Mouse (Mus musculus): ENCODE results near the gene Tceanc. TPM values are rescaled to one million over a fixed set of nuclear protein-coding genes. Genes with fewer than 3 reads are reported as not detected.

The Tceanc gene
- total RNA-seq, 1 experiment, result 4.0 TPM

DNA sequence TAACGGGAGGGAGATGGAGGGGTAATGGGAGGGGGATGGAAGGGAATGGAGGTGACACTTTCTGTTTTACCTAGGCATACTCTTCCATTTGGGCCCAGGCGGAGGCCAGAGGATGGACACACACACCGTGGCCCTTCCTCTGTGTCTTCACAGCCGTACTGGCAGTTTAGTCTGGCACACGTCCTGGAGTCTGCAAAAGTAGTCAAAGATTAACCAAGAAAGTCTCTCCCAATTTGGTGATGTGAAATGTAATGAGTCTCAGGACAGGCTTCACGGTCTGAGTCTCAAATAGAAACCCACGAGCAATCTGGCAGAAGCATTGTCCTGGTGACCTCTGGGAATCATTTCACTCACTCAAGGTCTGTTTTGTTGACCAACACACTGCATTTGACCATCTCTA, 34.0 kb upstream of the Tceanc start:
- in situ Hi-C loops (cut with MboI; ENCODE audit: low sequenced_read_pairs in 2 of 2, unreplicated experiment in 2 of 2), result no loop called here
- no peaks in the 10 kb centered on the region for H3K36me3 ChIP-seq (ENCODE audit: control insufficient read depth, insufficient read depth, low read length, poor library complexity, severe bottlenecking)
- no peaks in the 10 kb centered on the region for H3K4me1 ChIP-seq (ENCODE audit: control insufficient read depth in 2 of 2, insufficient read depth in 2 of 2, low read length in 2 of 2, poor library complexity in 1 of 2)
- DNase-seq (ENCODE audit: low read depth, low spot score), result no peak
- TF ChIP-seq ZC3H11A (IDR thresholded peaks at IDR 0.05; ENCODE audit: borderline replicate concordance, low read depth, low read length) (no peak), HCFC1 (IDR thresholded peaks at IDR 0.05; ENCODE audit: borderline replicate concordance, insufficient read depth, low read length) (no peak), CHD2 (IDR thresholded peaks at IDR 0.05; ENCODE audit: low read depth, low read length) (no peak), ZNF384 (IDR thresholded peaks at IDR 0.05; ENCODE audit: low read depth, low read length) (no peak), MAFK (IDR thresholded peaks at IDR 0.05; ENCODE audit: insufficient read depth, low read depth, low read length) (no peak)
- H3K9me3 ChIP-seq (ENCODE audit: control insufficient read depth, insufficient read depth, low read depth, low read length), result no peaks in the 10 kb centered on the region
- H3K27ac ChIP-seq (ENCODE audit: insufficient read depth, low read depth, low read length, poor library complexity, severe bottlenecking), result no peak overlapping the region
- H3K4me3 ChIP-seq (ENCODE audit: insufficient read depth in 1 of 2, low read depth in 1 of 2, low read length in 2 of 2, poor library complexity in 1 of 2, severe bottlenecking in 1 of 2), result no peak overlapping the region
- no peak overlapping the region for H3K9ac ChIP-seq (ENCODE audit: insufficient read depth, low read depth, low read length, poor library complexity, severe bottlenecking)

DNA sequence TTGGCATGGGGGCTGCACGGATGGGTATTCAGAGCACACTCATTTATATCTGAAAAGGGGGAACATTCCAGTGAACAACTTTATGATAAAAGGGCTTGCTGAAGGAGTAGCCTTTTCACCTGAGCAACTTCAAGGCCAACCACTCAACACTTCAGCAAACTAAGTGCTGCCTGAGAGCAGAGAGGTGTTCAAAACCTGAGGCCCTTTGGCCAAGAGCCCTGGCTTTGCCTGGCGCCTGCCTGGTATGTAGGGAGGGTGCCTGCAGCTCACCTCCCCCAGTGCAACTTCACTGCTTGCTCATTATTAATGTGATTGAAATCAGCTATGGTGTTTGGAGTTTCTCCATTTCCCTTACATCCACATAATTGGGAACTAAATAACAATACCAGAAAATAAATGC, 28.1 kb upstream of the Tceanc start:
- Histone ChIP-seq H3K9ac (ENCODE audit: insufficient read depth, low read depth, low read length, poor library complexity, severe bottlenecking) (no peak overlapping the region), H3K27ac (ENCODE audit: insufficient read depth, low read depth, low read length, poor library complexity, severe bottlenecking) (no peak overlapping the region), H3K4me3 (ENCODE audit: insufficient read depth in 1 of 2, low read depth in 1 of 2, low read length in 2 of 2, poor library complexity in 1 of 2, severe bottlenecking in 1 of 2) (no peak overlapping the region), H3K36me3 (ENCODE audit: control insufficient read depth, insufficient read depth, low read length, poor library complexity, severe bottlenecking) (no peaks in the 10 kb centered on the region), H3K4me1 (ENCODE audit: control insufficient read depth in 2 of 2, insufficient read depth in 2 of 2, low read length in 2 of 2, poor library complexity in 1 of 2) (no peaks in the 10 kb centered on the region), H3K9me3 (ENCODE audit: control insufficient read depth, insufficient read depth, low read depth, low read length) (no peaks in the 10 kb centered on the region)
- TF ChIP-seq ZNF384 (IDR thresholded peaks at IDR 0.05; ENCODE audit: low read depth, low read length), result no peak
- TF ChIP-seq MAFK (IDR thresholded peaks at IDR 0.05; ENCODE audit: insufficient read depth, low read depth, low read length), result no peak
- TF ChIP-seq ZC3H11A (IDR thresholded peaks at IDR 0.05; ENCODE audit: borderline replicate concordance, low read depth, low read length), result no peak
- TF ChIP-seq CHD2 (IDR thresholded peaks at IDR 0.05; ENCODE audit: low read depth, low read length), result no peak
- no peak for TF ChIP-seq HCFC1 (IDR thresholded peaks at IDR 0.05; ENCODE audit: borderline replicate concordance, insufficient read depth, low read length)
- in situ Hi-C loops (cut with MboI; ENCODE audit: low sequenced_read_pairs in 2 of 2, unreplicated experiment in 2 of 2), result no loop called here
- DNase-seq (ENCODE audit: low read depth, low spot score), result no peak

GRCm38 (mm10) chrX:166535138-166535537, 16.8 kb upstream of the Tceanc start:
- Histone ChIP-seq H3K9me3 (ENCODE audit: control insufficient read depth, insufficient read depth, low read depth, low read length) (no peaks in the 10 kb centered on the region), H3K4me1 (ENCODE audit: control insufficient read depth in 2 of 2, insufficient read depth in 2 of 2, low read length in 2 of 2, poor library complexity in 1 of 2) (peaks cover 4 to 7% of the 10 kb centered on the region in 2 experiments; a peak in 2 of 4 replicates), H3K9ac (ENCODE audit: insufficient read depth, low read depth, low read length, poor library complexity, severe bottlenecking) (no peak overlapping the region; the same call in 1 of the 2 replicates), H3K36me3 (ENCODE audit: control insufficient read depth, insufficient read depth, low read length, poor library complexity, severe bottlenecking) (no peaks in the 10 kb centered on the region), H3K27ac (ENCODE audit: insufficient read depth, low read depth, low read length, poor library complexity, severe bottlenecking) (no peak overlapping the region), H3K4me3 (ENCODE audit: insufficient read depth in 1 of 2, low read depth in 1 of 2, low read length in 2 of 2, poor library complexity in 1 of 2, severe bottlenecking in 1 of 2) (no peak overlapping the region)
- TF ChIP-seq CHD2 (IDR thresholded peaks at IDR 0.05; ENCODE audit: low read depth, low read length) (no peak), MAFK (IDR thresholded peaks at IDR 0.05; ENCODE audit: insufficient read depth, low read depth, low read length) (no peak), HCFC1 (IDR thresholded peaks at IDR 0.05; ENCODE audit: borderline replicate concordance, insufficient read depth, low read length) (no peak), ZC3H11A (IDR thresholded peaks at IDR 0.05; ENCODE audit: borderline replicate concordance, low read depth, low read length) (no peak), ZNF384 (IDR thresholded peaks at IDR 0.05; ENCODE audit: low read depth, low read length) (no peak)
- in situ Hi-C loops (cut with MboI; ENCODE audit: low sequenced_read_pairs in 2 of 2, unreplicated experiment in 2 of 2), result loop anchor here in 1 of 2 experiments (10.0 kb wide), 1 partner anchor 120 kb away; no protein-coding TSS in a partner anchor
- no peak for DNase-seq (ENCODE audit: low read depth, low spot score)

DNA sequence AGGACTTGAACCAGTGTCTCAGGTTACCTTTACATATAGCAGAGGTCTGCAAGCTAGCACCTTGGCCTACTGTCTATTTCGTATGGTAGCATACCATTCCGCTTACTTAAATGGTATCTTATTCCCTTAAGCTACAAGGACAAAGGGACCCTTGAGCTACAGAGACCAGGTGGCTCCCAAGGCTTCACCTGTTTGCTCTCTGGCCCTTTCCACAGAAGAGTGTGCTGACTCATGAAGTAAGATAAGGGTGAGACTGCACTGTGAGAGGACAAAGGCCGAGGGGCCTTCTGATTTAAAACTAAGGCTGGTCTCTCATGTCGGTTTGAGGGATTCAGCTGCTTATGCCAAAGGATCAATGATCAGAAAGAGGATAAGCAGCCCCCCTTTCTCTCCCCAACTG, 15.1 kb upstream of the Tceanc start:
- no peak overlapping the region for H3K9ac ChIP-seq (ENCODE audit: insufficient read depth, low read depth, low read length, poor library complexity, severe bottlenecking)
- no peaks in the 10 kb centered on the region for H3K36me3 ChIP-seq (ENCODE audit: control insufficient read depth, insufficient read depth, low read length, poor library complexity, severe bottlenecking)
- TF ChIP-seq ZC3H11A (IDR thresholded peaks at IDR 0.05; ENCODE audit: borderline replicate concordance, low read depth, low read length), result no peak
- TF ChIP-seq MAFK (IDR thresholded peaks at IDR 0.05; ENCODE audit: insufficient read depth, low read depth, low read length), result no peak
- TF ChIP-seq CHD2 (IDR thresholded peaks at IDR 0.05; ENCODE audit: low read depth, low read length), result no peak
- TF ChIP-seq ZNF384 (IDR thresholded peaks at IDR 0.05; ENCODE audit: low read depth, low read length), result no peak
- no peak for TF ChIP-seq HCFC1 (IDR thresholded peaks at IDR 0.05; ENCODE audit: borderline replicate concordance, insufficient read depth, low read length)
- in situ Hi-C loops (cut with MboI; ENCODE audit: low sequenced_read_pairs in 2 of 2, unreplicated experiment in 2 of 2), result loop anchor here in 1 of 2 experiments (10.0 kb wide), 1 partner anchor 121 kb away; no protein-coding TSS in a partner anchor
- H3K9me3 ChIP-seq (ENCODE audit: control insufficient read depth, insufficient read depth, low read depth, low read length), result no peaks in the 10 kb centered on the region
- H3K4me1 ChIP-seq (ENCODE audit: control insufficient read depth in 2 of 2, insufficient read depth in 2 of 2, low read length in 2 of 2, poor library complexity in 1 of 2), result peaks cover 4 to 6% of the 10 kb centered on the region in 2 experiments; a peak in 2 of 4 replicates
- H3K4me3 ChIP-seq (ENCODE audit: insufficient read depth in 1 of 2, low read depth in 1 of 2, low read length in 2 of 2, poor library complexity in 1 of 2, severe bottlenecking in 1 of 2), result no peak overlapping the region
- no peak overlapping the region for H3K27ac ChIP-seq (ENCODE audit: insufficient read depth, low read depth, low read length, poor library complexity, severe bottlenecking)
- no peak for DNase-seq (ENCODE audit: low read depth, low spot score)

Data from ES-E14 (cell line).